Mouse (Mus musculus) limb, embryonic 14.5 days (tissue): ENCODE measurements at regions not wholly inside any gene's neighbourhood (a gene's known extent, or its start where the extent isn't known, plus 50 kb on each side); places are given as distances from the start of the nearest gene placed in this dataset.

Source experiments
- ATAC-seq: fragments of 200-750 bp; cut with Nextera tagmentation; 2 replicates; pipeline ENCODE4 v1.8.0; 2017; ENCODE audit warnings: low read depth, moderate number of reproducible peaks, moderate TSS enrichment; ENCODE audit not compliant: low FRiP score
- DNase-seq: peaks from one replicate; pipeline ENCODE4 v3.0.0-alpha.2; 2015; ENCODE audit warnings: low spot score
- H3K27ac ChIP-seq: fragments of 300-500 bp; sonication (generic); replicated peaks from 2 replicates; pipeline ENCODE4 v1.5.1; 2014; ENCODE audit warnings: low read depth, mild to moderate bottlenecking, low read length, moderate library complexity, mixed read lengths
- H3K27me3 ChIP-seq: fragments of 300-500 bp; sonication (generic); 2 replicates; pipeline ENCODE4 v1.6.1; 2014; ENCODE audit warnings: low read length, mixed read lengths; ENCODE audit not compliant: control insufficient read depth, insufficient read depth
- H3K36me3 ChIP-seq: fragments of 300-500 bp; sonication (generic); 2 replicates; pipeline ENCODE4 v1.6.1; 2014; ENCODE audit warnings: mild to moderate bottlenecking, low read length, moderate library complexity, mixed read lengths; ENCODE audit not compliant: control insufficient read depth, insufficient read depth
- H3K4me1 ChIP-seq: fragments of 300-500 bp; sonication (generic); 2 replicates; pipeline ENCODE4 v1.6.1; 2014; ENCODE audit warnings: antibody characterized with exemption, low read length, mixed read lengths; ENCODE audit not compliant: control insufficient read depth, insufficient read depth
- H3K4me2 ChIP-seq: fragments of 300-500 bp; sonication (generic); replicated peaks from 2 replicates; pipeline ENCODE4 v1.6.1; 2014; ENCODE audit warnings: low read depth, mild to moderate bottlenecking, low read length, moderate library complexity; ENCODE audit not compliant: severe bottlenecking
- H3K4me3 ChIP-seq: fragments of 300-500 bp; sonication (generic); replicated peaks from 2 replicates; pipeline ENCODE4 v1.5.1; 2014; ENCODE audit warnings: low read length
- H3K9ac ChIP-seq: fragments of 300-500 bp; sonication (generic); 2 replicates; pipeline ENCODE4 v1.6.1; 2014; ENCODE audit warnings: mild to moderate bottlenecking, low read depth, low read length, moderate library complexity; ENCODE audit not compliant: severe bottlenecking
- H3K9me3 ChIP-seq: fragments of 300-500 bp; sonication (generic); 2 replicates; pipeline ENCODE4 v1.6.1; 2016; ENCODE audit warnings: low read length; ENCODE audit not compliant: control insufficient read depth
- POLR2A ChIP-seq: fragments of 200-500 bp; IDR thresholded peaks from 2 replicates; pipeline ENCODE4 v1.8.0; 2012; ENCODE audit warnings: inconsistent platforms, mild to moderate bottlenecking, moderate library complexity, borderline replicate concordance; ENCODE audit not compliant: insufficient read depth, insufficient read length; ENCODE audit errors: extremely low read depth
- WGBS: fragments of 180-500 bp; shearing (Covaris S2); extraction: QIAGEN DNeasy Blood & Tissue Kit; methylation state at CpG from one replicate; pipeline ENCODE4 v1.1.7; 2014; 5-methylcytosine and 5-hydroxymethylcytosine counted together

GRCm38 (mm10) chr4:8417821-8418220 is 179.0 kb upstream of the Car8 start:
- H3K9me3 ChIP-seq = no peaks in the 10 kb centered on the region
- WGBS = 36% methylated on average over 5 of the region's 5 CpGs
- H3K4me3 ChIP-seq = no peak overlapping the region
- no peak overlapping the region for H3K4me2 ChIP-seq
- no peaks in the 10 kb centered on the region for H3K27me3 ChIP-seq
- no peak overlapping the region for H3K27ac ChIP-seq
- no peaks in the 10 kb centered on the region for H3K4me1 ChIP-seq
- no peak for TF ChIP-seq POLR2A
- ATAC-seq (no peak), DNase-seq (no peak)
- H3K36me3 ChIP-seq = no peaks in the 10 kb centered on the region
- H3K9ac ChIP-seq = no peak overlapping the region

GRCm38 (mm10) chr4:8413307-8413706 is 174.5 kb upstream of the Car8 start:
- H3K9me3 ChIP-seq = no peaks in the 10 kb centered on the region
- ATAC-seq (no peak), DNase-seq (no peak)
- no peaks in the 10 kb centered on the region for H3K36me3 ChIP-seq
- no peak for TF ChIP-seq POLR2A
- H3K4me3 ChIP-seq = no peak overlapping the region
- no peak overlapping the region for H3K9ac ChIP-seq
- no peaks in the 10 kb centered on the region for H3K27me3 ChIP-seq
- H3K4me1 ChIP-seq = no peaks in the 10 kb centered on the region
- H3K4me2 ChIP-seq = no peak overlapping the region
- H3K27ac ChIP-seq = no peak overlapping the region

- 84% methylated on average over 2 of the region's 2 CpGs for WGBS
- no peak for ATAC-seq
Observed at GRCm38 (mm10) chr4:8400069-8400468, 161.2 kb upstream of the Car8 start.

GRCm38 (mm10) chr4:8399430-8399829 is 160.6 kb upstream of the Car8 start:
- Histone ChIP-seq H3K4me3 (no peak overlapping the region), H3K4me1 (no peaks in the 10 kb centered on the region), H3K4me2 (no peak overlapping the region), H3K27ac (no peak overlapping the region), H3K9me3 (no peaks in the 10 kb centered on the region), H3K36me3 (no peaks in the 10 kb centered on the region), H3K9ac (no peak overlapping the region), H3K27me3 (no peaks in the 10 kb centered on the region)
- 48% methylated on average over 1 of the region's 1 CpGs for WGBS
- DNase-seq (no peak), ATAC-seq (no peak)
- no peak for TF ChIP-seq POLR2A

More at GRCm38 (mm10) chr4:8400069-8400468, 161.2 kb upstream of the Car8 start:
- Histone ChIP-seq H3K36me3 (no peaks in the 10 kb centered on the region), H3K27ac (no peak overlapping the region), H3K9me3 (no peaks in the 10 kb centered on the region), H3K4me1 (no peaks in the 10 kb centered on the region), H3K9ac (no peak overlapping the region), H3K27me3 (no peaks in the 10 kb centered on the region), H3K4me2 (no peak overlapping the region), H3K4me3 (no peak overlapping the region)
- TF ChIP-seq POLR2A = no peak
- DNase-seq = no peak

- Histone ChIP-seq H3K9me3 (no peaks in the 10 kb centered on the region), H3K4me1 (no peaks in the 10 kb centered on the region), H3K27ac (no peak overlapping the region), H3K9ac (no peak overlapping the region), H3K27me3 (no peaks in the 10 kb centered on the region), H3K4me2 (no peak overlapping the region), H3K36me3 (no peaks in the 10 kb centered on the region), H3K4me3 (no peak overlapping the region)
- ATAC-seq (no peak), DNase-seq (no peak)
- TF ChIP-seq POLR2A = no peak
- 65% methylated on average over 4 of the region's 4 CpGs for WGBS
Observed at GRCm38 (mm10) chr4:8398969-8399368, 160.1 kb upstream of the Car8 start.

GRCm38 (mm10) chr4:8383162-8383561 is 144.3 kb upstream of the Car8 start:
- no peak for DNase-seq

More at GRCm38 (mm10) chr4:8383162-8383561, 144.3 kb upstream of the Car8 start:
- Histone ChIP-seq H3K36me3 (no peaks in the 10 kb centered on the region), H3K4me3 (no peak overlapping the region), H3K4me2 (no peak overlapping the region), H3K4me1 (no peaks in the 10 kb centered on the region), H3K9me3 (no peaks in the 10 kb centered on the region), H3K27ac (no peak overlapping the region), H3K27me3 (no peaks in the 10 kb centered on the region), H3K9ac (no peak overlapping the region)
- no peak for TF ChIP-seq POLR2A
- WGBS = 98% methylated on average over 11 of the region's 11 CpGs
- no peak for ATAC-seq
